Mouse (Mus musculus) brain, embryonic 14.5 days (tissue): Measurements from ENCODE around the gene Adam17. TPM values are rescaled to one million over a fixed set of nuclear protein-coding genes. Genes with fewer than 3 reads are reported as not detected.

Source experiments
- DNase-seq: peaks from one replicate; pipeline ENCODE4 v3.0.0-alpha.2; 2011; ENCODE audit warnings: low read depth
- CTCF ChIP-seq: fragments of 200-500 bp; IDR thresholded peaks from 2 replicates; pipeline ENCODE4 v1.5.1; 2012; ENCODE audit warnings: inconsistent platforms, mild to moderate bottlenecking, moderate library complexity, borderline replicate concordance; ENCODE audit not compliant: insufficient read depth, insufficient read length; ENCODE audit errors: extremely low read depth
- POLR2A ChIP-seq: fragments of 200-500 bp; IDR thresholded peaks from 2 replicates; pipeline ENCODE4 v1.6.1; 2012; ENCODE audit warnings: mild to moderate bottlenecking, inconsistent platforms, borderline replicate concordance; ENCODE audit not compliant: poor library complexity, insufficient read depth, insufficient read length, severe bottlenecking; ENCODE audit errors: extremely low read depth
- polyA plus RNA-seq: library from polyadenylated mRNA; depleted of rRNA; stranded (reverse); fragments of >200 nt; gene quantifications from 2 replicates; pipeline ENCODE4 v1.2.3, GENCODE M21; 2012; rRNA removed

Adam17 gene
- polyA plus RNA-seq, 1 experiment: 22.2 TPM

- DNase-seq: no peak
- no peak for TF ChIP-seq POLR2A
- TF ChIP-seq CTCF: no peak
Measured at GRCm38 (mm10) chr12:21301932-21302331, 71.5 kb downstream of the Adam17 start.

- TF ChIP-seq POLR2A (no peak), CTCF (no peak)
- DNase-seq: no peak
Measured at GRCm38 (mm10) chr12:21301324-21301723, 72.1 kb downstream of the Adam17 start.

DNA sequence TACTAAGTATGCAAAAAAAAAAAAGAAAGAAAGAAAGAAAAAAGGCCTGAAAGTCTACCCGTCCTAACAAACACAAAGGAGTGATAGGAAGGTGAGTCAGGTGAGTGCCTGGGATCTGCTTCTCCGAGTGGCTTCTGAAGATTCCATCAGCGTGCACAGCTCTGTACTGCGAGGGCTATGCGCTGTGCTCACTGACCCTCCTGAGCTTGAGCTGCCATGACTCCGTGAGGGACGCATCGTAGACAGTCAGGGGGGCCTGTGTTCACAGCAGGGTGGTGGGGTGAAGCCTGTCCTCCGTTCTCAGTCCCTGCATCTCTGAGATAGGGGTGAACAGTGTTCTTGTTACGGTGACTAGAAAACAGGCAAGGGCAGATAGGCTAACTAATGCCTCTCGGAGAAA is 74.6 kb downstream of the Adam17 start:
- no peak for TF ChIP-seq CTCF
- no peak for TF ChIP-seq POLR2A
- DNase-seq: no peak

GRCm38 (mm10) chr12:21289651-21290050 is 83.8 kb downstream of the Adam17 start:
- no peak for DNase-seq
- no peak for TF ChIP-seq POLR2A
- no peak for TF ChIP-seq CTCF

GRCm38 (mm10) chr12:21288716-21289395 is 84.6 kb downstream of the Adam17 start:
- TF ChIP-seq CTCF: no peak
- no peak for TF ChIP-seq POLR2A
- DNase-seq: no peak

- TF ChIP-seq POLR2A: no peak
- TF ChIP-seq CTCF: no peak
- peak; percentile 56 for DNase-seq
Measured at GRCm38 (mm10) chr12:21286712-21287650, 86.5 kb downstream of the Adam17 start.

- peak; percentile 99 for DNase-seq
- no peak for TF ChIP-seq CTCF
- TF ChIP-seq POLR2A: no peak
Measured at GRCm38 (mm10) chr12:21286243-21286622, 87.2 kb downstream of the Adam17 start, which contains the start of gene Itgb1bp1. Gene Itgb1bp1, minus strand, starts transcription at chr12:21286284.

- DNase-seq: no peak
- no peak for TF ChIP-seq CTCF
- TF ChIP-seq POLR2A: 0 out of 2 replicates have a peak, but pooled peaks have one; percentile 10
Measured at GRCm38 (mm10) chr12:21285508-21286242, 87.8 kb downstream of the Adam17 start.

DNA sequence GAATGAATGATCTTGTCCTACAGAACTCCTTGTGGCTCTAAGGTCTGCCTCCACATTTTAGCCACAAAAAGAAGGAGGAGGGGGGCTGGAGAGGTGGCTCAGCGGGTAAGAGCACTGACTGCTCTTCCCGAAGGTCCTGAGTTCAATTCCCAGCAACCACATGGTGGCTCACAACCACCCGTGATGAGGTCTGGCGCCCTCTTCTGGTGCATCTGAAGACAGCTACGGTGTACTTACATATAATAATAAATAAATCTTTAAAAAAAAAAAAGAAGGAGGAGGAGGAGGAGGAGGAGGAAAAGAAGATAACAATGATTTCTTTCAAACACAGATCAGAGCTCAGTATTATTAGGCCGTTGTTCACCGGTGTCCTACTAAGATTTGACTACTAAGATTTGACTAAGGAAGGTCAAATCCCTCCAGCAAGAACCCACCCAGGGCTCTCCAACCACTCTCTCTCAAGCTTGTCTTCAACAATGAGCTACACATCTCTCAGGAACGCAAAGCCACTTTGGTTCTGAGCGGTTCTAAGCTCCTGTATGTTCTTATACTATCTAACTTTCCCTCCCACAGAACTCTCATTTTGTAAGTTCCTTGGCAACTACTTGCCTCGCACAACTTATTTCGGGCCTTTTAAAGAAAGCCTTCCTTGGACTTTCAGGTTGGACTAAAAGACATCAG is 88.5 kb downstream of the Adam17 start, which contains the start of gene Cpsf3:
TSS of gene Cpsf3 (plus strand) at position 631 of the 681 bp plus-strand sequence.
- TF ChIP-seq CTCF (0 out of 2 replicates have a peak, but pooled peaks have one; percentile 2), POLR2A (no peak)

DNA sequence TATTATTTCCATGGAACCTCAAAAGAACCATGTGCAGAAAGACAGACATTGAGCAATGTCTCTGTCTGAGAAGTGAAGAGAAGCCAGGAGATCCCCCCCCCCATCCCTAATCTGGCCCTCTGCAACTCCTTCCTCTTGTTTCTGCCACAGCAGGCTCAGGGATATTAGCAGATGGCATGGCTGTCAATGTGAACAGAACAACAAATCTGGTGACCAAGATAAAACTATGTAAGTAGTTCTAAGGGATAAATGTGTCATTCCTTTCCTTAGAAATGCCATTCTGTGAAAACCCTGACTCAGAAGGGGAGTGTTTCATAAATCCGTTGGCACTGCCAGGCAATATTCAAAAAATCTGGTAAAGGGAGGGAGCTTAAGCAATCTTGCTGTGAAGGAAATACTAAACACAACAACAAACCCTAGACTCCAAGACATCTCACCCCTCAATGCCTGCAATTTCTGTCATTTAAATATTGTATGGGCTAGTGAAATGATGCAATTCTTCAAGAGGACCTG is 96.0 kb downstream of the Adam17 start:
- peak; percentile 22 for DNase-seq
- TF ChIP-seq CTCF (no peak), POLR2A (no peak)

More for the DNA sequence above, 88.5 kb downstream of the Adam17 start, which contains the start of gene Cpsf3:
- no peak for DNase-seq

DNA sequence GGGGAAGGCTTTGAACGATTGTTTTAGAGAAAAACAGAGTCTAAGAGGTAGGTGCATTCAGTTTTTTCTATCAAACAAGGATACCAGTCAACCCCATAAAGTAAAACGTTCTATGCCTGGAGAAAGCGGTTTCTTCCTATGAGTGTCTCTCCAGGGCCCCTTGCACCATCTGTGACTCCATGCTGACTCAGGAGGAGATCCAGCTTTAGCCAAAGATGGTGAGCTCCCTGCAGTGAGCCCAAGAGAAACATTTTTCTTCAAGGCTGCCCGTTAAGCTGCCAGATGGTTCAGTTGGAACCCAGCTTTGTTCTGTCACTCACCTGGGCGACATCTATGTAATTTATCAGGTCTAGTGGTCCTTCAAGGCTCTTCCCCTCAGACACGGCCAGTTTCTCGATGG is 99.0 kb downstream of the Adam17 start:
- DNase-seq: peak; percentile 15
- TF ChIP-seq CTCF (no peak), POLR2A (no peak)

Other genes with a start within 250 kb of the Adam17 start
- 78.3 and 80.1 TPM in 2 replicates for gene Cpsf3, start 88.2 kb downstream of the Adam17 start, polyA plus RNA-seq
- gene Itgb1bp1, start 87.3 kb downstream of the Adam17 start, polyA plus RNA-seq: 19.9 and 21.5 TPM in 2 replicates
- gene Iah1, start 57.2 kb downstream of the Adam17 start, polyA plus RNA-seq: 33.7 and 53.1 TPM in 2 replicates
- 440 and 488 TPM in 2 replicates for gene Ywhaq, start 44.0 kb upstream of the Adam17 start, polyA plus RNA-seq